Mouse (Mus musculus) mature B cell (primary cell): ENCODE results near the gene Kdm4b.

ENCODE experiments used
- in situ Hi-C: fragments of 300-500 bp; cut with MboI; formaldehyde crosslinking; loops from 2 replicates; pipeline ENCODE4 v1.14.3; 2019

The Kdm4b gene

GRCm38 (mm10) chr17:56300186-56300585 lies 25.7 kb upstream of the Kdm4b start, which contains the start of gene Arrdc5:
Gene Arrdc5, minus strand, starts transcription at chr17:56300286.
- in situ Hi-C loops, result no loop called here

- in situ Hi-C loops, result no loop called here
These were observed 23.4 kb upstream of the Kdm4b start for GRCm38 (mm10) chr17:56302363-56302996.

- in situ Hi-C loops, result no loop called here
These were observed 22.6 kb upstream of the Kdm4b start, which contains the start of gene Uhrf1 for GRCm38 (mm10) chr17:56303160-56303846. Gene Uhrf1, plus strand, starts transcription at chr17:56303321.

- in situ Hi-C loops, result no loop called here
These were observed 21.8 kb upstream of the Kdm4b start for GRCm38 (mm10) chr17:56303847-56304586.

GRCm38 (mm10) chr17:56304718-56305117 lies 21.1 kb upstream of the Kdm4b start:
- in situ Hi-C loops, result no loop called here

GRCm38 (mm10) chr17:56305156-56305555 lies 20.7 kb upstream of the Kdm4b start:
- in situ Hi-C loops, result no loop called here

GRCm38 (mm10) chr17:56305826-56306225 lies 20.0 kb upstream of the Kdm4b start:
- in situ Hi-C loops, result no loop called here

- in situ Hi-C loops, result no loop called here
These were observed 17.8 kb upstream of the Kdm4b start for GRCm38 (mm10) chr17:56308088-56308487.

GRCm38 (mm10) chr17:56309191-56309945 lies 16.5 kb upstream of the Kdm4b start:
- in situ Hi-C loops, result no loop called here

- in situ Hi-C loops, result no loop called here
These were observed 1.4 kb upstream of the Kdm4b start for GRCm38 (mm10) chr17:56324419-56324818.

GRCm38 (mm10) chr17:56326153-56327147 lies 588 bp downstream of the Kdm4b start:
- in situ Hi-C loops, result no loop called here

GRCm38 (mm10) chr17:56329267-56329666 lies 3.4 kb downstream of the Kdm4b start:
- in situ Hi-C loops, result no loop called here

GRCm38 (mm10) chr17:56330345-56330744 lies 4.5 kb downstream of the Kdm4b start:
- in situ Hi-C loops, result no loop called here

- in situ Hi-C loops, result no loop called here
These were observed 5.4 kb downstream of the Kdm4b start for GRCm38 (mm10) chr17:56331256-56331655.

- in situ Hi-C loops, result no loop called here
These were observed 7.1 kb downstream of the Kdm4b start for GRCm38 (mm10) chr17:56332987-56333386.

GRCm38 (mm10) chr17:56337190-56337589 lies 11.3 kb downstream of the Kdm4b start:
- in situ Hi-C loops, result no loop called here

GRCm38 (mm10) chr17:56337791-56338190 lies 11.9 kb downstream of the Kdm4b start:
- in situ Hi-C loops, result no loop called here

- in situ Hi-C loops, result no loop called here
These were observed 13.0 kb downstream of the Kdm4b start for GRCm38 (mm10) chr17:56338909-56339308.

GRCm38 (mm10) chr17:56340717-56341116 lies 14.9 kb downstream of the Kdm4b start:
- in situ Hi-C loops, result no loop called here

GRCm38 (mm10) chr17:56343466-56343865 lies 17.6 kb downstream of the Kdm4b start:
- in situ Hi-C loops, result no loop called here

- in situ Hi-C loops, result no loop called here
These were observed 19.5 kb downstream of the Kdm4b start for GRCm38 (mm10) chr17:56345364-56345763.
